Mouse (Mus musculus) CH12.LX (cell line): ENCODE data around the gene Agbl5.

Experiments
- CHD2 ChIP-seq: IDR thresholded peaks from 2 replicates; pipeline ENCODE4 v1.6.1; 2011; ENCODE audit warnings: low read length, improper control_type of control experiment
- CTCF ChIP-seq, 2 experiments: IDR thresholded peaks in 1 of 2; conservative IDR thresholded peaks in 1 of 2; 2 replicates each; pipeline ENCODE4 v1.5.1; 2011 to 2012; ENCODE audit warnings: low read depth in 2 of 2, low read length in 2 of 2, improper control_type of control experiment in 1 of 2, inconsistent platforms in 1 of 2, mild to moderate bottlenecking in 1 of 2, moderate library complexity in 1 of 2
- E2F4 ChIP-seq: IDR thresholded peaks from 2 replicates; pipeline ENCODE4 v1.6.1; 2011; ENCODE audit warnings: low read depth, low read length, improper control_type of control experiment; ENCODE audit not compliant: insufficient replicate concordance
- EP300 ChIP-seq: IDR thresholded peaks from 2 replicates; pipeline ENCODE4 v1.6.1; 2011; ENCODE audit warnings: low read length, improper control_type of control experiment
- PAX5 ChIP-seq: IDR thresholded peaks from 2 replicates; pipeline ENCODE4 v1.6.1; 2012; ENCODE audit warnings: low read length, inconsistent platforms, mixed read lengths
- POLR2A ChIP-seq: IDR thresholded peaks from 2 replicates; pipeline ENCODE4 v1.6.1; 2011; ENCODE audit warnings: low read depth, mild to moderate bottlenecking, improper control_type of control experiment, low read length
- RAD21 ChIP-seq: IDR thresholded peaks from 2 replicates; pipeline ENCODE4 v1.6.1; 2011; ENCODE audit warnings: low read depth, mild to moderate bottlenecking, low read length, improper control_type of control experiment, moderate library complexity
- RCOR1 ChIP-seq: conservative IDR thresholded peaks from 2 replicates; pipeline ENCODE4 v1.6.1; 2012; ENCODE audit warnings: low read depth, mild to moderate bottlenecking, inconsistent platforms, low read length, improper control_type of control experiment
- USF1 ChIP-seq: IDR thresholded peaks from 2 replicates; pipeline ENCODE4 v1.6.1; 2014; ENCODE audit warnings: low read depth, mild to moderate bottlenecking, inconsistent platforms, low read length, improper control_type of control experiment

DNA sequence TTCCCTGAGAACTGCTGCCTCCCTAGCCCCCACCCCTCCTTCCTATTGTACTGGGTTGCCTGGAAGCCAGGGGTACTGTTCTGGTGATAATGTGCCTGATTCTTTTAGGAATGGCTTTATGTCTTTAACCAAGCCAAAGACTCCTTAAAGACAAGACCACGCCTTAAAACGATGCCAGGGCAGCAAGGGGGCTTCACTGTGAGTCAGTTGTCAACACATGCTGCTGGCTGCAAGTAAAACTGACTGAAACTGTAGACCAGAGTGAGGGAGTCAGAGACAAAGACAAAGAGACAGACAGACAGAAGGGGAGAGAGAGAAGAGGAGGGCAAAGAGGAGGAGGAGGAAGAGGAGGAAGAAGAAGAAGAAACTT lies 38.0 kb upstream of the Agbl5 start:
- TF ChIP-seq CHD2 (no peak), E2F4 (no peak), CTCF (conservative IDR thresholded peaks at IDR 0.05 in 1 of 2, IDR thresholded peaks at IDR 0.05 in 1 of 2; ENCODE audit: low read depth in 2 of 2, low read length in 2 of 2) (no peak), EP300 (no peak), POLR2A (no peak), PAX5 (no peak), RAD21 (no peak), USF1 (no peak), RCOR1 (no peak)
